Mouse (Mus musculus) spleen, postnatal 4 days (tissue): ENCODE data around the gene Ehbp1.

Experiments used
- DNase-seq, 2 experiments: peaks; one replicate each; pipeline ENCODE4 v3.0.0; 2022; ENCODE audit warnings: low spot score in 2 of 2

The Ehbp1 gene

GRCm38 (mm10) chr11:22342242-22343207, at the start of gene Ehbp1:
Ehbp1 (minus strand) TSS chr11:22342292.
- no peak for DNase-seq

DNA sequence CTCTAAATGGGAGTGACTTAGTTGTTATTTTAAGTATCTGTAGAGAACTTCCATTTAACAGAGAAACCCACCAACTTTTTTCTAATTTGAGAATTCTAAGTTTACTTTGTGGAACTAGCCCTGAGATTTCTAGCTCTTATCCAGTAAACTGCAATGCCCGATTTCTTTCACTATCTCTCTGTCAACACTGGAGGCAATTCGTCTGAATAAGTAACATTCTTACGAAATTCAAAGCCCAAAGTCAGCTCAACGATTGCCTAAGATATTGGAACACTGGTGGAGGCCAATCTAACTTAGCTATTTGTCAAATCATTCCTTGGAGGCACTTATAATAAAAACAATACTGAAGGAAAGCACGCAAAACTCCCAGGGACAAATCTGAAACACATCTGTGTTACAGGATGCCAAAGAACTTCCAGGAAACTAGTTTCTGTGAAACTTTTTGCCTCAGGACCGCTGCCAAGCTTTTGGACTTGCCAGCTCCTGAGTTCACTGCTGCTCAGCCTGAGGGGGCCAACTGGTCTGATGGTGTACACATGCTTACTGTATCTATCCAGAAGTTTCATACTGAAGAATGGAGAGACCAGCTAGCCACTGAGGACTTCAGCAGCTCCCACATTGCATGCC, 45.5 kb upstream of the Ehbp1 start:
- no peak for DNase-seq

GRCm38 (mm10) chr11:22383532-22383931, 41.4 kb upstream of the Ehbp1 start:
- DNase-seq, result no peak

DNA sequence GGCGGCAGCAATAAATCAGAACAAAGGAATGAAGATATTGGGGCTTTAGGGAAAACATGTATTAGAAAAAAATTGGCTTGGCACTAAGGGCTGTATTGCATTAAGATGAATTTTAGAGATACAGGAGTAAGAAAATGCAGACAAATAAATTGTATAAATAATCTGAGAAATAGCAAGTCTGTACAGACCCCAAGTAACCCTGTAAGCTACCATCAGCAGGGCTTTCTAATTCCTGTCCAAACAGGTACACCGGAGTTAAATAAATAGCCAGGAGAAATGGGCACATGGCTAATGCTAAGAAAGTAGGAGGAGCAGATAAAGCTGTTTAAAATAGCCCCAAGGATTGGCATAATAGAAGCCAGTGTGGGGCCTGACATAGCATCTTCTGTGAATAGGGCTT, 32.7 kb upstream of the Ehbp1 start:
- DNase-seq, result no peak

GRCm38 (mm10) chr11:22373290-22373674, 31.2 kb upstream of the Ehbp1 start:
- DNase-seq, result no peak

DNA sequence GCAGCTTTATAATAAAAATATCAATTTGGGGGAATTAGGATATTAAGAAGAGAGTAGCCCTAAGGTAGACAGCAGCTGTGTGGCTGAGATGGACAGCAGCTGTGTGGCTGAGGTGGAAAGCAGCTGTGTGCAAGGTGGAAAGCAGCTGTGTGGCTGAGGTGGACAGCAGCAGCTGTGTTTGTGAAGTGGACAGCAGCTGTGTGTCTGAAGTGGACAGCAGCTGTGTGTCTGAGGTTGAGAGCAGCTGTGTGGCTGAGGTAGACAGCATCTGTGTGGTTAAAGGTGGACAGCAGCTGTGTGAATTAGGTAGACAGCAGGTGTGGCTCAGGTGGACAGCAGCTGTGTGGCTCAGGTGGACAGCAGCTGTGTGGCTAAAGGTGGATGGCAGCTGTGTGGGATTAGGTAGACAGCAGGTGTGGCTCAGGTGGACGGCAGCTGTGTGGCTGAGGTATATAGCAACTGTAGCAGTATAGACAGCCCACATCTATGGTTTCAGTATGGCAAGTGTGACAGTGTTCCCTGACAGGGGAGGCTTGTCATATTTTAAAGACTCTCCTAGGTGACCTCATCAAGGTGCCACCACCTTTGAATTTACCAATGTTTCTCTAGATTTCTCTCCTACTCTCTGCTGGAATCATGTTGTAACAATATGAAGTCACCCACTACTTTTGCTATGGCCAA, 30.7 kb upstream of the Ehbp1 start:
- DNase-seq, result no peak

DNA sequence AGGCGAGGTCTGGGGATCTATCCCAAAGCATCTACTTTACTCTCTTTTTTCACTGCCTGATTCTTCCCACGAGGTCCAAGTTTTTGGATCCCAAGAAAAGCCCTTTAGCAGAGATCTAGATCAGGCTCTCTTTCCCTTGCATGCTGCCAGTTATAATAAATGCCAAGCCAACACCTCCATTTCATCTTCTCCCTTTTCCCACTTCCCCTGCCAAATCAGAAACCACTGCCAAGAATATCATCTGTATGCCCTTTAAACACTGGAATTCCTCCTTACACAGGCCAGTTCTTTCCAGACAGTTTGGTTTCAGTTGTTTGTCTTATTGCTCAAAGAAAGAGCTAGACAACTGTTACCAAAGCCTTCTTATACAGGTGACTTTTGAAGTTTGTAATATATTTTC, 27.7 kb upstream of the Ehbp1 start:
- DNase-seq, result no peak

DNA sequence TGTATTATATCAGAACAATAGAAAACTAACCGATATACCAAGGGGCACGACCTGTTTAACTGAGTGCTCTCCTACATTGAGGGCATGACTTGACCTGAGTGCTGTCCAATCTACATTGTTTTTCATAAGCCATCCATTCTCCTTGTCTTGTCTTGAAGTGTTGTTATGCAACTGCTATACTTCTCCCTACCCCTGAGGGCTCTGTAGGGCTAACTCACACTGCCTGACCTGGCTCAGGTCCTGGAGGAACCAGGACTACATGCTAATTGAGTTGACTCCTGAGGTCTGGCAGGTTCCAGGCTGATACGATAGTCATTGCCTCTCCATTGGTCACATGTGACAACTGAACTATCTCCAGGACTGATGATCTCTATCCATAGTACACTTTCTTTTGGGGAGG, 26.5 kb upstream of the Ehbp1 start:
- no peak for DNase-seq

DNA sequence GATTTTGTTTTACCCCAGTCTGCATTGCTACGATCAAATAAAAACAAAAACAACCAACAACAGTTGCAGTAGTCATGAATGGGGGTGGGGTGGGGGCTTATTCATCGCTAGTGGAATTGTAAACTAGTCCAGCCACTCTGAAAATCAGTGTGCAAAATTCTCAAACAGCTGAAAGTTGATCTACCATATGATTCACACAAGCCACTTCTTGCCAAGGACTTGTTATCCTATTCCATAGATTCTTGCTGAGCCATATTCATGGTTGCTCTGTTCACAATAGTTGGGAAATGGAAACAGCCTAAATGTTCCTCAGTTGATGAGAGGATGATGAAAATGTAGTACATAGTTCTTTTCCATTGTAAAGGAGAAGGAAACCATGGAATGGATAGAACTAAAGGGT, 24.4 kb upstream of the Ehbp1 start:
- no peak for DNase-seq

GRCm38 (mm10) chr11:22353962-22354621, 12.0 kb upstream of the Ehbp1 start:
- DNase-seq, result no peak

GRCm38 (mm10) chr11:22349945-22350344, 7.9 kb upstream of the Ehbp1 start:
- no peak for DNase-seq

GRCm38 (mm10) chr11:22348536-22348910, 6.4 kb upstream of the Ehbp1 start:
- DNase-seq, result no peak

- no peak for DNase-seq
Observed at GRCm38 (mm10) chr11:22347651-22348535, 5.8 kb upstream of the Ehbp1 start.

DNA sequence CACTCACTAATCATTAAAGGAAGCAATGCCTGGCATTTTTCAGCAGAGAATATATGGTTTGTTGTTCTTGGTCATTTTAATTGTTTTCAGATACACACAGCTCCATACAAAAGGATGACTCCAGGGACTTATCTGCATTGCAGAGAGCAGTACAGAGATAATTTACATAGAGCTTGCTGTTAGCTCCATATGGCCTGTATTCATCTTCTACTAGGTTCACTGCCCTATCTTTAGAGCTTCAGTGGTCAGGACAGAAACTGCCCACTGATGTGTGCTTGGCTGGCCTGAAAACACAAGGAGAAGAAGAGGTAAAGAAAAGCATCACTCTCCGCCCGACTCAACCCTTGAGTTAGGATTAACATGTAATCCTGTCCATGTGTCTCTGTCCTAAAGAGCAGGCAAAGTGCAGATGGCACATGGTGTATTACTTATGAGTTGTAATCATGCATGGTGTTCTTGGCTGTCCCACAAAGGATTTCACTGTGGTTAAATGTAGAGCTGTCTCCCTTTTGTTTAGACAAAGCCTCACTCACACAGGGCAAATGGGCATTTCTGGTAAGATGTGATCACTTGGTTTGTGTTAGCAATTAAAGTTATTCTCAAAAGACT, 14.7 kb downstream of the Ehbp1 start:
- no peak for DNase-seq

DNA sequence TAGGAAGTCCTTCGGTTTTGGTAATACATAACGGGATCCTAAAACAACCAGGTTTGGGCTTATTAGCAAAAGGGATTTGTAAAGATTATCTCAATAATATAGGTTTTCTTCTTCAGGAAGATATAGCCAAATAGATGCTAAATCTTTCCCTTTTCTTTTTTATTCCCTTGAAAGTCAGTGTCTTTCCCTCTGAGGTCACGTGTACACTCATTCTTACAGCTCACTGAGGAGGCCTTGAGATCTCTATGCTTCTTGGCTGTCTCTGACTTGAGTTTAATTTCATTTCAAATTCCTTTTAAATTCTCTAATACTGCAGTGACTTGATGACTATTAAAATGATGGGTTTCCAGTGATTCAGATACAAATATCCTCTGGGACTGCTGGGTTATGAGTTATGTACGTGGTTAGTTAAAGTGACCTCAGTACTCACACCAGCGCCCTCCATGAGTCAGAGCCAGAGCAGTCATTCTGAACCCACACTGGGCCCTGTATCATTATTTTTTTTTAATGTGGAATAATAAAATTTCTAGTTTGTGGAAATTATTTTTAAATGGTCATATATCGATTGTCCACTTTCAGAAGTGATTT, 24.2 kb downstream of the Ehbp1 start:
- DNase-seq, result no peak

DNA sequence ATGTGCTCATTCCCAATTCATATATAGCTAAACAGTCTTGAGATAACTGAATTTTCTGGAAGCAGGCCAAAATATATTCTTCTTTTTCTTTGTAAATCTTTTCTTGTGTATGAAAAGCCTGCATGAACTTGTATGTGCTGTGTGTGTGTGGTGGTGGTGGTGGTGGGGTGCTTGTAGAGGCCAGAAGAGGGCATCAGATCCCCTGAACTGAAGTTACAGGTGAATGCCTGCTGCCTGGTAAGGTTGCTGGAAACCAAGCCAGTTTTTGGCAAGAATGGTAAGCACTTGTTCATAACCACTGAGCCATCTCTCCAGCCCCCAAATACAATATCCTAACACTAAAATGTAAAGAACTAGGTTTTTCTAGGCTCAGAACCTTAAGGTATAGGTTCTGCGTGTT, 26.3 kb downstream of the Ehbp1 start:
- DNase-seq, result no peak

GRCm38 (mm10) chr11:22301164-22301563, 40.9 kb downstream of the Ehbp1 start:
- no peak for DNase-seq

DNA sequence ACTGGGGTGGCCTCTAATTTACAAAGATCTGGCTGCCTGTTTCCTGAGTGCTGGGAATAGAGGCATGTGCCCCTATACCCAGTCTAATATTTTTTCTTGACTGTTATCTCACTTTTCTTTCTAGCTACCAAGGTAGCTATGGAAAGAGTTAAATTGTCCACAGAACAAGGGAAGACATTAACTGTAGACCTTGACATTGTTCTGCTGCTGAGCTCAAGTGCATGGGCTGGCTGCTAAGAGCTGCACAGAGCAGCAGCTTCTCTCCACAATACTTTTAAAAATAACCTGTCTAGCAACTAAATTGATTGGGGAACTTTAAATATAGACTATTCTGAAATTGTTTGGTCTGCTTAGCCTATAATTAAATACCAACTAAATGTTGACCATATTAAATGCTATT, 52.9 kb downstream of the Ehbp1 start:
- no peak for DNase-seq

DNA sequence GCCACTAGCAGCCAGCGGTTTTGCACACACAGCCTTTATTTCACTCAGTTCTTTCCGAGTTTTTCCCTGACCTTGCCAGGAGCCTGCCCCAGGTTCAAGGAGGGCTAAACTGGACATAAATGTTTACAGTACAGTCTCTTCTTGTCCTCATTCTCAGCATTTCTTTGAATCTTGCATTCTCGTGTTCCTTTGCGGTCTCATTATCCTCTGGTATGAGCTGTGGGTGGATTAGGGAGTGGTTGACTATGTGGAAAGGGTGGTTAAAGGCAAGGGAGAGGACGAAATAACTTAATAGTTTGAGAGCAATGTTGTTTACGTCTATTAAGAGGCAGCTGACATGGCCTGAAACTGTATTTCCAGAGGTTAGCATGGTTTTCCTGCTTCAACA, 54.6 kb downstream of the Ehbp1 start:
- no peak for DNase-seq

DNA sequence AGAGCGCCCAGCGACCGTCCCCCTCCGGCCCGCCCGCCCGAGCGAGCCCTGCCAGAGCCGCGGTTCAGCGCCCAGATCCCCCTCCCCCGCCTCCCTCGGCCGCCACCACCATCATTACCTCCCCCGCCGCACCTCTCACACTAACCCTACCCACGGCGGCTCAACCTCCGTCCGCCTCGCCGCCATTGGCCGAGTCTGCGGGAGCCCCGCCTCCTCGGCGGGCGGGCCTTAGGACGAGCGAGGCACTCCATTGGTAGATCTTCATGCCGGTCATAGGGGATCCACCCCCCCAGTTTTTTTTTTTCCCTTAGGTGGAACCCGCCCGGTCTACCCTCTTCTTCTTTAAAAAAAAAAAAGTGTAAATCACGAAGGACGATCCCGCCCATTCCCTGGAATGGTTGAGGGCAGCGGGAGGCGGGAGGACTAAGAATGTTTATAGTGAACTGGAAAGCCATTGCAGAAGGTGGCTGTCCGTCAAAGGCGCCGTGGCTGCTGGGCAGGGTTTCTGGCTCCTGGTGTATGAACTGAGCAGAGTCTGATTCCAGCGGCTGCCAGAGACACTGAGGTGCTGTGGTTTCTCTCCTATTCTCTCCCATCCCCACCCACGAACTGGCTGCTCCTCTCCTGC, 55.1 kb downstream of the Ehbp1 start:
- DNase-seq, result peak; percentile 91 to 97
